Mouse (Mus musculus) layer of hippocampus, adult 9-10 months (tissue): ENCODE results near the gene Nasp.
A peak's percentile ranks its signal among the peaks of the same experiment; 100 is the strongest.

Experiments
- DNase-seq: peaks from one replicate; pipeline ENCODE4 v3.0.0; 2022; ENCODE audit warnings: low spot score

The Nasp gene

DNA sequence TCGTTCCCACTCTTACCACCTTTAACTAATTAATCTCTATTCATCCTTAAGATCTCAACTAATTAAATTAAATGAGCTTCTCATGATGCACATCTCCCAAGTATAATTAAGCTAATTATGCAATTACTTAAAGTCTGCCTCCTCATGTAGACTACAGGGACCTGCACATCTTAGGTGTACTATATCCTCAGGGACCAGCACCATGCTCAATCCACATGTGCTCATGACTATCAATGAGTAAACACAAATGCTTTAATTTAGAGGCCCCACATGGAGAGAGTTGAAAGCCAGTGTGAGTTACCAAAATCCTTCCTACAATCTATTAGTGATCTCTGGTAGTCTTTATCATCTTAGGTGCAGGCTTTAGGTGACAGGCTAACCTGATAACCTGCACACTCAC lies 7.5 kb upstream of the Nasp start:
- DNase-seq, result no peak

DNA sequence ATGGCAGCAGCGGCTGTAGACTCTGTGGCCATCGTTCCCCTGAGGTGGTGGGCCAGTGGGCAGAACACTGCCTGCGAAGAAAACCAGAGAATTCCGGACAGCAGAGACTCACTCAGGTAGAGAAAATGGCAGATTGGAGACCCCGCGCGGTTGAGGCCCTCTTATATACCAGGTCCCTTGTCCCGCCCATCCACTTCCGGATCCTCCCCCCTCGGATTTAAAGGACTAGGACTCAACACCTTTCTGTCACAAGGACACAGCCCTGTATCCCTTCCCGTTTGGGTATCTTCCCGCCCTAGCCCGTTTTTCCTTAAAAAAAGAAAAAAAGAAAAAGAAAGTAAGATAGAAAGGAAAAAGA lies 403 bp downstream of the Nasp start:
- peak; percentile 93 for DNase-seq

DNA sequence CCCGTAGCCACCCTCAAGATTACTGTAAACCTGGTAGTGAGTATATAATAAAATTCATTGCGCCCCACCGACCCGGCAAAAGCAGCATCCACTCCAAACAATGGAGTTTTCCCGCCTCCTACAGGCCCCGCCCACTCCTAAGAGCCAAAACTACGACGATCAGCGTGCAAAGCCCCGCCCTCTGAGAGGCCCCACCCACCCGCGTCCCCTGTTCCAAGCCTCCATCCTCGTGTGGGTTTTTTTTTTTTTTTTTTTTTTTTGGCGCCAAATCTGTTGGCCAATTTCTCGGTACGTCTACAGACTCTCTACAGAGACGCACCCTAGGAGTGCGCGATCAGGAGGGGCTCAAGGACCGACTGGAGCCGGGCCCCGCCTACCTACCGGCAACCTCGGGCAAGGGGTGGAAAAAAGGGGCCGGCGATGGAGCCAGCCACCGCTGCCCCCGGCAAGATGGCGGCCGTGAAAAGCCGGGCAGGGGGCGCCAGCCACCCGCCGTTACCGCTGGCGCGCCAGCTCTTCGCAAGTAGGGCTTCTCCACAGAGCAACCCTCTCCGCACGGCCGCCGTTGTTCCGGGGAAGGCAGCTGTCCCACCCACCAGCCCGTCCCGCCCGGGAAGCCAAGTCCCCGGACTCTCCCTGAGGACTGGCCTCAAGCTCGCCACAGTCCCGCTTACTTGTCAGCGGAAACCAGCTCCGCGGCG lies 933 bp downstream of the Nasp start:
- no peak for DNase-seq

DNA sequence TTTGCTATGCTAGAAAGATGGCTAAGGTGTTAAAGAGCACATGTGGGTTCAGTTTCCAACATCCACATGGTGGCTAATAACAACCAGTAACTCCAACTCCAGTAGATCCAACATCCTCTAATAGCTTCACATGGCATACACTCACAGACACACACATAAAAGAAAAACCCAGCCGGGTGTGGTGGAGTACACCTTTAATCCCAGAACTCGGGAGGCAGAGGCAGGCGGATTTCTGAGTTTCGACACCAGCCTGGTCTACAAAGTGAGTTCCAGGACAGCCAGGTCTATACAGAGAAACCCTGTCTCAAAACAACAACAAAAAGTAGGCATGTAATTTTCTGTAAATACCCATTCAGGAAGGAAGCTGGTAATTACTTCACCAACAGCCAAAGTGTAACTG lies 2.9 kb downstream of the Nasp start:
- no peak for DNase-seq

DNA sequence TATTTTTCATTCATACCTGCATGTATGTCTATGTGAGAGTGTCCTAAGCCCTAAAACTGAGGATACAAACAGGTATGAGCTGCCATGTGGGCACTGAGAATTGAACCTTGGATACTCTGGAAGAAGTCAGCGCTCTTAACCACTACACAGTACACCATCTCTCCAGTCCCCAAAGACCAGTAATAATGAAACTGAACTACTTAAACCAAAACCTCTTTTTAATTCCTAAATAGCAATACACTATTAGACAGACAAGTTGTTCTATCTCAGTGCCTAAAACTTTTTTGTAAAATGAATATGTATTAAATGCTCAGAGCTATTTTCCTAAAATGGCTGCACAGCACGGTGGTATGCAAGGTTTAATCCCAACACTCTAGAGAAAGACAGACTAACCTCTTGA lies 12.5 kb downstream of the Nasp start:
- DNase-seq, result no peak

DNA sequence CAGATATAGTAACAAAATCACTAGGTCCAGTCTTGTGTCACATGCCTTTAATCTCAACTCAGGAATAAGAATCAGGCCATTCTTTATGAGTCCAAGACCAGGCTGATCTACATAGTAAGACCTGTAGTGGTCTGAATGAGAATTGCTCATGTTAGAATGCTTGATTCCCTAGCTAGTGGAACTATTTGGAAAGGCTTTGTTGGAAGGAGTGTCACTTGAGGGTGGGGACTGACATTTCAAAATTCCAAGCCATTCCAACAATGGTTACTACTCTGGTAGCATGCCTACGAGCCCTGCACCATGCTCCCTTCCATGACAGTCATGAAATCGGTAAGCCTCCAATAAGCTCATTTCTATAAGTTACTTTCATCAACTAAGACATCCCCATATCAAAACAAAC lies 15.1 kb downstream of the Nasp start:
- DNase-seq, result no peak

- peak; percentile 77 for DNase-seq
Measured at GRCm38 (mm10) chr4:116596978-116597881, 30.5 kb downstream of the Nasp start.

DNA sequence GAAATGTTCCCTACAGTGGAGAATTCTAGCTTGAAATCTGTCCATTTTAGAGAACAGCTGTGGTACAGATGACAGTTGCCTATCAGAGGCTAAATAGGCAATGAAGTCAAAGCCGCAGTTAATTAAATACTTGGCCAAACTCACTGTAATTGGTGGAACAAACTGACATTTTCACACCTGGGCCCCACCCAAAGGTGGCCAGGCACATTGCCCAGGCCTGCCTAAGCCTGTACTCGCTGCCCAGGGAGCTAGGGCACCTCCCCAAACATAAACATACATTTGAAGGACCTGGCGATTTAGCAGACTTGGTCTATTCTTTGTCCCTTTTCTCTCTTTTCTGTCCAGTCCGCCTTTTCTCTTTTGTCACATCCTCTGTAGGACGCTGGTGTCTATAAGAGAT lies 31.4 kb downstream of the Nasp start, which contains the start of gene Ccdc17:
Ccdc17 (plus strand) TSS at position 276 of the 400 bp plus-strand sequence.
- DNase-seq, result no peak

GRCm38 (mm10) chr4:116595793-116596192 lies 31.9 kb downstream of the Nasp start:
- no peak for DNase-seq

- DNase-seq, result no peak
Measured at GRCm38 (mm10) chr4:116558151-116558882, 69.4 kb downstream of the Nasp start.

DNA sequence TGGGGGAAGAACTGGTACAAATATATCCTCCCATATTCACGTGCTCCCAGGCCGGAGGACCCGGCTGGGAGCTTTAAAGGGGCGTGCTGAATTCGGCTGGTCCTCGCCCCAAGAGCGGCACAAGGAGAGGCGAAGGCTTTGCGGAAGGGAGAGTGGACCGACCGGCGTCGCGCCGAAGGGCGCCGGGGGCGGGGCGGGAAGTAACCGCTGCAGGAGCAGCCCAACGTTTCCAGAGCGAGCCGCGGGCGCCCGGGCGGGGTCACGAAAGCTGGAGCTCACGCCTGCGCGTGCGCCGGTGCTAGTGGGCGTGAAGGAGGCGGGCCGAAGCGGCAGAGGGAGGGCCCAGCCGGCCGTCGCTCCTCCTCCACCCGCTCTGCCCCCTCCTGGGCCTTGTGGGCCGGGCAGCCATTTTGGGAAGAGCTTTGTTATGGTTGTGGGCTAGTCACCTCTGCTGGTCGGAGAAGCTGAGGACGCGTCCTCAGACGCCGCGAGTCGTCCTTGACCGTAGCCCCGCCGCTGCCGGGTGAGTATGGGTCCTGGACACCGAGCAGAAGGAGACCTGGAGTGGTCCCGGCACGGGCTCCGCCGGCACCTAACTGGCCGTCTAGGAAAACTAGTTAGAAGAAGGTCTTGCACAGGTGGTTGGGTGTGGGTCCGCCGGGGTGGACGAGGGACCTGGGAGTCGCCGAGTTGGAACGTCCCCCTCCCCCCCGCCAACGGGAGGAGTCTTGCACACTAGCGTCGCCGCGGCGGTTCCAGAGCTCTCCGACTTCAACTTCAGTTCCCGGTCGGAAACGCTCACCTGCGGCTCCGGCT lies 70.2 kb downstream of the Nasp start, which contains the start of gene Gpbp1l1:
Gpbp1l1 (plus strand) TSS at position 353 of the 816 bp plus-strand sequence.
- DNase-seq, result peak; percentile 87

- DNase-seq, result peak; percentile 95
Measured at GRCm38 (mm10) chr4:116556561-116557305, 71.0 kb downstream of the Nasp start.

DNA sequence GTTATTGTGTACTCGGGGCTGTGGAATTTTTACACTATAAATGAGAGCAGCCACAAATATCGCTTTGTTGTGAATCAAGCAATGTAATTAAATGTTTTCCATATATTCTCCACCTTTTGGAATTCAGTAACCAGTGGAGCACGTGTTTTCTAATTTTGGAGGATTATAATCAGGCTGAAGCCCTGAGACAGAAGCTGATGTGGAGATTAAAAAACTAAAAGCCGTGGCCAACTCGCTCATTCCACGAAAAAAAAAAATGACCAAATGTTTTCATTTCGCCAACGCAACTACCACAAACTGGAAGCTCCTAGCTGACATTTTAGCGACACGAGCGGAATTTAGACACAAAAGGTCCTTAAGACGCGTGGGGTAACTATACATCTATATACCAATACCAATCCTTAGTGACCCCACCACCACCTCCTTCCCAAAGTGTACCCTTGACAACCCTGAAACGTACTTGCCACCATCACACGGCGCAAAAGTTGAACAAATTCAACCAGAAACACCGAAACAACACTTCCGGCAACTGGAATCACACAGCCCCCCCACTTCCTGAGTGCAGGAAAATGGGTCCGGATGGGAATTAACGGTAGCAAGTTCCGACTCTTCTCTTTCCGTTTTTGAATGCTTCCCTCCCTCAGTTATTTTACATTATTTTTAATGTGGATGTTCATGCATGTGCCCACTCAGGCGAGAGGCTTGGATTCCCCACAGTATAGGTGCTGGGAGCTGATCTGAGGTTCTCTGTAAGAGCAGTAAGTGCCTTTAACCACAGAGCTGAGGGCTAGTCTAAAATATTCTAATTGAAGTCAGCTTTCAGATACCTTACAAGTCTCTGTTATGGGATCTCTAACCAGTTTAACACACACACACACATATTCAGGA lies 72.1 kb downstream of the Nasp start, which contains the start of gene Tmem69:
Tmem69 (minus strand) TSS at position 524 of the 888 bp plus-strand sequence.
- peak; percentile 84 for DNase-seq

GRCm38 (mm10) chr4:116553035-116553434 lies 74.7 kb downstream of the Nasp start:
- DNase-seq, result no peak
